Mouse (Mus musculus) megakaryocyte, embryonic 14.5 days (primary cell): ENCODE data around the gene Fam167b. TPM values are rescaled to one million over a fixed set of nuclear protein-coding genes. Genes with fewer than 3 reads are reported as not detected.
A peak's percentile ranks its signal among the peaks of the same experiment; 100 is the strongest.

Source experiments
- H3K27me3 ChIP-seq: replicated peaks from 2 replicates; pipeline ENCODE3; 2012; ENCODE audit warnings: inconsistent platforms
- H3K36me3 ChIP-seq: replicated peaks from 2 replicates; pipeline ENCODE3; 2012; ENCODE audit warnings: low read length, inconsistent platforms, mixed read lengths
- H3K4me1 ChIP-seq: 2 replicates; pipeline ENCODE4 v1.6.1; 2012; ENCODE audit warnings: inconsistent platforms
- H3K4me3 ChIP-seq: replicated peaks from 2 replicates; pipeline ENCODE3; 2012; ENCODE audit warnings: moderate library complexity, mild to moderate bottlenecking, inconsistent platforms
- H3K9me3 ChIP-seq: 2 replicates; pipeline ENCODE4 v1.6.1; 2012; ENCODE audit warnings: inconsistent platforms
- FLI1 ChIP-seq: IDR thresholded peaks from 2 replicates; pipeline ENCODE4 v1.6.1; 2012; ENCODE audit warnings: low read length, inconsistent platforms, mixed read lengths
- GATA1 ChIP-seq: IDR thresholded peaks from 3 replicates; pipeline ENCODE4 v1.6.1; 2012; ENCODE audit warnings: mixed read lengths, low read length, inconsistent platforms, borderline replicate concordance
- polyA plus RNA-seq: library from polyadenylated mRNA; stranded (reverse); fragments of >175 nt; gene quantifications from 2 replicates; pipeline ENCODE4 v1.2.3, GENCODE M21; 2012; ENCODE audit warnings: low replicate concordance; ENCODE audit not compliant: insufficient read depth

Gene Fam167b
- polyA plus RNA-seq, 1 experiment: not detected

DNA sequence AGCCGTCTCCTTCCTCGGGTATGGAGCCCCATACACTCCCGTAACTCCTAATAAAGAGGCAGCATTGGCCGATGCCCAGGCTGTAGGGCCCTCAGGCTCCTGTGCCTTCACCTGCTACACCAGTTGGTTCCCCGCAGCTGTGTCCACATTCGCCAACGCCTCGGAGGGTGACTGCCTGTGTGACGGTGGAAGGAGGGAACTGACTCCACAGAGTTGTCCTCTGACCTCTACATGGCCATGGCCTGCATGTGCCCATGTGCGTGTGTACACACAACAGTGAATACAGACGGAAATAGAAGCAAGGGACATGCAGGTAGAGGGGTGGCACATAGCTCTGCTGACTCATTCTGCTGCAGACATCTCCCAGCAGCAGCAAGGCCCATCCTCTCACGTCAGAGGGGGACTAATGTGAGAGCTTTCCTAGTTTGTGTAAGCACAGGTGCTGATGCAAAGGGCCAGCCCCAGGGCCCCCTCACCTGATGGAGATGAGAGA lies 30.8 kb upstream of the Fam167b start:
- no peak for TF ChIP-seq GATA1
- no peak for TF ChIP-seq FLI1
- H3K4me3 ChIP-seq: no peak overlapping the region
- no peaks in the 10 kb centered on the region for H3K9me3 ChIP-seq
- peaks cover 94% of the 10 kb centered on the region for H3K36me3 ChIP-seq
- H3K27me3 ChIP-seq: no peaks in the 10 kb centered on the region
- peaks cover 23% of the 10 kb centered on the region for H3K4me1 ChIP-seq

DNA sequence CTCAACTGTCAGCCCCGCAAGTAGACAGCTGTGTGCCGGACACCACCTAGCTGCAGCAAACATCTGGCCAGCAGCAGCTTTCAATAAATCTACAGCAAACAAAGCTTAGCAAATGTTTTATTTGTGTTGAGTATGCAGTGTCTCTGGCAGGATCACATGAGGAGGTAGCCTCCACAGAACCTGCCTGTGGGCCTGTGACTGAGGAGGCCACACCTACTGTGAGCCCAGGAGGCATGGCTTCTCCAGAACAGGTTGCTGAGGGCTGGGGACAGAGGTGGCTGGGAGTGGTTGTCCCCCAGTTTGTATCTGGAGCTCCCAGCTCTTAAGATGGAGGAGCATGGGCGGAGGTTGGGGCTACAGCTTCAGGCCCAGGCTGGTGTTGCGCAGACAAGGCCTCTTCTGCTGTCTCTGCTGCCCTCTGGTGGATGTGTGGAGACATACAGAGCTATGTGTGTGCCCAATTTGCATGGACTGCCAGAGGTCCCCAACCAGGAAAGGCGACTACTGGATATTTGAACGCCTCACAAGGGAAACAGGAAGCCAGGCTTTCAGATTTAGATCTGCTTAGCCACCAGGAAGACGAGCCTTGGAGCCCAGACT lies 30.2 kb upstream of the Fam167b start:
- H3K36me3 ChIP-seq: peaks cover 94% of the 10 kb centered on the region
- peaks cover 30% of the 10 kb centered on the region for H3K4me1 ChIP-seq
- no peak for TF ChIP-seq GATA1
- no peak for TF ChIP-seq FLI1
- H3K27me3 ChIP-seq: no peaks in the 10 kb centered on the region
- H3K9me3 ChIP-seq: no peaks in the 10 kb centered on the region
- H3K4me3 ChIP-seq: no peak overlapping the region

DNA sequence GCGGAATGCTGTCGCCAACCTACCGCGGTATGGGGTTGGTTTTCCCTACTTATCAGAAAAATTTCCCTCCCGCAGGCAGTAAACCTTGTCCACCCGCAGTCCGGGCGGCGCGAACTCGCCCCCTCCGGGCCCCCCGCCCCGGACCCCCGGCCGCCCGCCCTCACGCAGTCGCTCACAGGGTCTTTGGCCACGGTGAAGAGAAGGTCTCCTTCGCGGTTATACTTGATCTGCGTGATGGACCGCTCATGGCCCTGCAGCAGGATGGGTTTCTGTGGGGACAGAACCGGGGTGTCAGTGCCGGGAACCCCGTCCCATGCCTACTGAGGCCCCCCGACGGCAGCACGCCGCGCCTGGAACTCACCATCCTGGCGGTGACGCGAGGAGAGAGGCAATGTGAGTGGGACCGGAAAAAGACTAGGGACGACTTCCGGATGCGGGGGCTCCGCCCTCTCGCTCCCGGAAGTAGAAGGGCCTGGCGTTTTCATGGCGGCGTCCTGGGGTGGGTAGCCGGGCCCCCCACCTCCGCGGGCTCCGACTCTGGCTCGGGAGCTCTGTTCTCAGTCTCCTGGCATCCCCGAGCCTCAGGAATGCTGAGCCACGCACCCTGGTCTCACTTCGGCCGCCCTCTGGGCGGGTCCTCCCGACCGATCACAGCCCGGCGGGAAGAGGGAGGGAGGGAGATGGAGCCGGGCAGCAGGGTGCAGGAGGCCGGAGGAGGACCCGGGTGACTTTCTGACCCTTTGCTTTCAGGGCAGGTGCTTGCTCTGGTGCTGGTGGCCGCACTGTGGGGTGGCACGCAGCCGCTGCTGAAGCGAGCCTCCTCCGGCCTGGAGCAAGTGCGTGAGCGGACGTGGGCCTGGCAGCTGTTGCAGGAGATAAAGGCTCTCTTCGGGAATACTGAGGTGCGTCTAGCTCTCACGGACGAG lies 22.1 kb upstream of the Fam167b start, which contains the start of the genes Eif3i and Tmem234:
Eif3i (minus strand) TSS at position 416 of the 926 bp plus-strand sequence.
Tmem234 (plus strand) TSS at position 436 of the 926 bp plus-strand sequence.
- Histone ChIP-seq H3K27me3 (no peaks in the 10 kb centered on the region), H3K4me1 (peaks cover 54% of the 10 kb centered on the region), H3K36me3 (peaks cover 65% of the 10 kb centered on the region), H3K9me3 (no peaks in the 10 kb centered on the region), H3K4me3 (peak within 1 kb of the TSS; percentile 99)
- 0 out of 3 replicates have a peak, but pooled peaks have one; percentile 16 for TF ChIP-seq GATA1
- peak; percentile 79; the same call in 1 of the 2 replicates for TF ChIP-seq FLI1

DNA sequence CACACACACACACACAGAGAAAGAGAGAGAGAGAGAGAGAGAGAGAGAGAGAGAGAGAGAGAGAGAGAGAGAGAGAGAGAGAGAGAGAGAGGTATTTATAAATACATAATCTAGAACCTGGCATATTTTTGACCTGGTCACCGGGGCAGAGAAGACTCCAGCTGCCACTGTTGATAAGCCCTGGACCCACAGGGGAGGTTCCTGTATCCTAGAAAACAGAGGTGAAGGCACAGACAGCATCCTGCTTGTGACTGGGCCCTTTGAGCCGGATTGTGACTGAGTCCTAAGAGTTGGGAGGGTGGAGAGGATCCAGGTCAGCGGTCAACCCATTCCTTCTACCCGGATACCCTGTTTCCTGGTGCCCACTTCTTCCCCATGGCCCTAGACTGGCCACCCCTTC lies 10.5 kb upstream of the Fam167b start:
- Histone ChIP-seq H3K27me3 (no peaks in the 10 kb centered on the region), H3K4me1 (peaks cover 24% of the 10 kb centered on the region), H3K36me3 (peaks cover 41% of the 10 kb centered on the region), H3K9me3 (no peaks in the 10 kb centered on the region), H3K4me3 (no peak overlapping the region)
- no peak for TF ChIP-seq GATA1
- TF ChIP-seq FLI1: no peak

DNA sequence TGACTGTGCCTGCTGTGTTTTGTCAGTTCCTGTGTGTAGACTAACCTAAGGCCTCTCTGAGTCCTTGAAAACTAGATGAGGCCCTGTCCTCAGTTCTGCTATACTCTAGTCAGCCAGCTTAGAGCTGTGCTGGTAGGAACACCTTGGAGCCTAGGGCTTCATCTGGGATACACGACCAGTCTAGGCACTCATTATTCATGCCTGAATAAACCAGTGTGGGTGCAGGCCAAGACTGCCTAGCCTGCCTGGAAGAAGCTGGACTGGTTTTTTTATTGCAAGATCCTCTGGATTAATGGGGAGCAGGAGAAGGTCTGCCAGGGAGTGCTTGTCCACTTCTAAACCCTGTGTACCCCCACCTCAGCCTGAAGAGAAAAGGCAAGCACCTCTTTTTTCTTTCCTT lies 8.6 kb upstream of the Fam167b start:
- Histone ChIP-seq H3K27me3 (no peaks in the 10 kb centered on the region), H3K4me1 (peaks cover 22% of the 10 kb centered on the region), H3K9me3 (no peaks in the 10 kb centered on the region), H3K36me3 (peaks cover 21% of the 10 kb centered on the region), H3K4me3 (no peak overlapping the region)
- TF ChIP-seq GATA1 (no peak), FLI1 (no peak)

DNA sequence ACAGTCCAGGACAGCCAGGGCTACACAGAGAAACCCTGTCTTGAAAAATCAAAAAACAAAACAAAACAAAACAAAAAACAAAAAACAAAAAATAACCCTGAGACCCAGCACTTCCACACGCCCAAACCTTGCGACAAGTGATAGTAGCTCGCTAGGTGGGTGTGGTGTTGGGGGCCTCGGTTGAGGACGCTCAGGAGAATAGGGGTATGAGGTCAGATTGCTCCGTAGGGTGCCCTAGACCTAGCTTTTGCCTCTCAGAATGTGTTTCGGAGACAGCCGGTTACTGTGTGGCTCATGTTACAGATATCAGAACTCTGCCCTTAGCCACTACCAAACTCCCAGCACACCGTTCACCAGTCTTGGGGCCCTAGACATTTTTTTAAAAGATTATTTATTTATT lies 7.4 kb upstream of the Fam167b start:
- H3K4me3 ChIP-seq: no peak overlapping the region
- H3K27me3 ChIP-seq: no peaks in the 10 kb centered on the region
- no peaks in the 10 kb centered on the region for H3K9me3 ChIP-seq
- TF ChIP-seq FLI1 (no peak), GATA1 (no peak)
- H3K4me1 ChIP-seq: peaks cover 15% of the 10 kb centered on the region
- H3K36me3 ChIP-seq: peaks cover 10% of the 10 kb centered on the region

DNA sequence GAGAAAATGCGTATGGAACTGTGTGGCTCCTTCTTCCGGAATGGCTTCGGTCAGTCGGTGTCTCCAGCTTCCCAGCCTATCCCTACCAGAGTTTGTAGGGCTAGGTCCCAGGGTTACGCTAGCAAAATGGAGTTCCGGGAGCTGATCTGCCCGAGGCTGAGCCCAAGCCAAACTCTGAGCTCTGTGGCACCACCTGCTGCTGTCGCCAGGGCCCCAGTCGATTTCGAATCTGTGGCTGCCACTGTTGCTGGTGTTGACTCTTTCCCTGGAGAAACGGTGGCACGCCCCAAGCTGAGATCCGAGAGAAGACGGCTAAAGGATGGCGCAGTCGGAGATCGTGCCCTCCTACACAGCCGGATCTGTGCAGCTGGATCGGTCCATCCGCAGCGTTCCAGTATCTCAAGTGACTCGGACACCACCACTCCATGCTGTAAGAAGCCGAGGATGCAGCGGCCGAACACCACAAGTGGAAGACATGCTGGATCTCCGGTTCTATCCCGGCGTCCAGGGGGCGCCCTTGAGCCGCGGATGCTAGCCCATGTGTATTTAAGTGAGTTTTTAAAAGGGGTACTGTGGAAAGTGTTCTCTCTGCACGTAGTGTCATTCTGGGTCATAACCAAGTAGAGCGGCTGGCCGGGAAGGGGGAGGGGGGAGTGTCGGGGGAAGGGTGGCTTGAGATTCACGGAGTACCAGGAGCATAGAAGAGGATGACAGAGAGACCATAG lies 6.7 kb upstream of the Fam167b start:
- Histone ChIP-seq H3K4me3 (peak overlapping the region; percentile 90), H3K9me3 (no peaks in the 10 kb centered on the region), H3K27me3 (no peaks in the 10 kb centered on the region), H3K4me1 (peaks cover 20% of the 10 kb centered on the region), H3K36me3 (peaks cover 2% of the 10 kb centered on the region)
- no peak for TF ChIP-seq GATA1
- no peak for TF ChIP-seq FLI1

DNA sequence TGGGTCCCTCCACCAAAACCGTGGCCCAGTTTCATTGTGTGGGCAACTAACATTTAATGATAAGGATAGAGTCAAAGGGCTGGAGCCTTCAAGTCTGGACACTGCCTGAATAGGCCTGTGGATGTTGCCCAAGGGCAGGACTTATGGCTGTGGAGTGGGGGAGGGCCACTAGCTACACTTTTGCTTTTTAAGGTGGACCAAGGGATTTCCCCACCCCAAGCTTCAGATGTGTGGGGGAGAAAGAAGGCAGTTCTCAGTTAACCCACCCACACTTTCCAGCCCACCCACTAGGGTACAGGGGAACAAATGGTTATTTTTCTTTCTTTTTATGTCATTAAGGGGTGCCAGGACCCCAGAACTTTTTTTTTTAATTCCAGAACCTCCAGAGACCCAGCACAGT lies 6.0 kb upstream of the Fam167b start:
- no peak for TF ChIP-seq FLI1
- TF ChIP-seq GATA1: no peak
- Histone ChIP-seq H3K4me3 (no peak overlapping the region), H3K9me3 (no peaks in the 10 kb centered on the region), H3K27me3 (no peaks in the 10 kb centered on the region), H3K36me3 (no peaks in the 10 kb centered on the region), H3K4me1 (peaks cover 21% of the 10 kb centered on the region)

DNA sequence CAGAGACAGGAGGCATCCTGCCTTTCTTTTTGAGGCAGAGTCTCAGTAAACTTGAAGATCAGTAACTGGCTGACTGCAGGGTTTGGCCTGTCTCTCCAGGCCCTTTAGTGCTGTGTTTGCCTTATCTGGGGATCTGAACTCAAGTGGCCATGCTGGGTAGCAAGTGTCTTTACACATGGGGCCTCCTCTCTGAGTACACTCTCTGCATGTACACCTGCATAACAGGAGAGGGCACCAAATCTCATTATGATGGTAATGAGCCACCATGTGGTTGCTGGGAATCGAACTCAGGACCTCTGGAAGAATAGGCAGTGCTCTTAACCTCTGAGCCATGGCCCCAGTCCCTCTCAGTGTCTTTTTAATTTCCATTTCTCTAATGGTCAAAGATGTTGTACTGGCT lies 3.9 kb upstream of the Fam167b start:
- Histone ChIP-seq H3K4me3 (no peak overlapping the region), H3K9me3 (no peaks in the 10 kb centered on the region), H3K4me1 (peaks cover 26% of the 10 kb centered on the region), H3K27me3 (peaks cover 5% of the 10 kb centered on the region), H3K36me3 (no peaks in the 10 kb centered on the region)
- no peak for TF ChIP-seq GATA1
